Mouse (Mus musculus): ENCODE measurements at regions not wholly inside any gene's neighbourhood (a gene's known extent, or its start where the extent isn't known, plus 50 kb on each side); places are given as distances from the start of the nearest gene placed in this dataset.

GRCm38 (mm10) chr5:43125774-43126536 is 107.0 kb upstream of the Cpeb2 start:
- H3K4me2 ChIP-seq, result no peak overlapping the region
- no peaks in the 10 kb centered on the region for H3K9me3 ChIP-seq
- ATAC-seq (ENCODE audit: insufficient read depth, low FRiP score, low read depth), result no peak
- no peaks in the 10 kb centered on the region for H3K4me1 ChIP-seq
- 77% methylated on average over 3 of the region's 3 CpGs for WGBS
- H3K27ac ChIP-seq, result no peak overlapping the region
- H3K36me3 ChIP-seq, result no peaks in the 10 kb centered on the region
- H3K4me3 ChIP-seq (replicated peaks), result no peak overlapping the region
- H3K27me3 ChIP-seq (replicated peaks), result no peaks in the 10 kb centered on the region
- H3K9ac ChIP-seq, result no peak overlapping the region

- H3K9ac ChIP-seq, result no peak overlapping the region
- H3K27ac ChIP-seq, result no peak overlapping the region
- no peaks in the 10 kb centered on the region for H3K4me1 ChIP-seq
- no peak overlapping the region for H3K4me3 ChIP-seq (replicated peaks)
- no peaks in the 10 kb centered on the region for H3K9me3 ChIP-seq
- 77% methylated on average over 4 of the region's 4 CpGs for WGBS
- H3K4me2 ChIP-seq, result no peak overlapping the region
- H3K27me3 ChIP-seq (replicated peaks), result no peaks in the 10 kb centered on the region
- no peak for ATAC-seq (ENCODE audit: insufficient read depth, low FRiP score, low read depth)
- H3K36me3 ChIP-seq, result no peaks in the 10 kb centered on the region
Measured at GRCm38 (mm10) chr5:43130377-43130776, 102.6 kb upstream of the Cpeb2 start.

GRCm38 (mm10) chr5:43130901-43131557 is 101.9 kb upstream of the Cpeb2 start:
- Histone ChIP-seq H3K9ac (no peak overlapping the region), H3K27me3 (replicated peaks) (no peaks in the 10 kb centered on the region), H3K4me2 (no peak overlapping the region), H3K4me1 (no peaks in the 10 kb centered on the region), H3K4me3 (replicated peaks) (no peak overlapping the region), H3K36me3 (no peaks in the 10 kb centered on the region), H3K27ac (no peak overlapping the region), H3K9me3 (no peaks in the 10 kb centered on the region)
- no peak for ATAC-seq (ENCODE audit: insufficient read depth, low FRiP score, low read depth)
- WGBS, result 84% methylated on average over 5 of the region's 5 CpGs

GRCm38 (mm10) chr5:43133672-43134071 is 99.3 kb upstream of the Cpeb2 start:
- Histone ChIP-seq H3K4me3 (replicated peaks) (no peak overlapping the region), H3K4me1 (no peaks in the 10 kb centered on the region), H3K9me3 (no peaks in the 10 kb centered on the region), H3K4me2 (no peak overlapping the region), H3K36me3 (no peaks in the 10 kb centered on the region), H3K27me3 (replicated peaks) (no peaks in the 10 kb centered on the region), H3K9ac (no peak overlapping the region), H3K27ac (no peak overlapping the region)
- ATAC-seq (ENCODE audit: insufficient read depth, low FRiP score, low read depth), result no peak
- 75% methylated on average over 3 of the region's 3 CpGs for WGBS

- no peak overlapping the region for H3K27ac ChIP-seq
- ATAC-seq (ENCODE audit: insufficient read depth, low FRiP score, low read depth), result no peak
- H3K4me2 ChIP-seq, result no peak overlapping the region
- H3K9me3 ChIP-seq, result no peaks in the 10 kb centered on the region
- WGBS, result 86% methylated on average over 4 of the region's 4 CpGs
- no peak overlapping the region for H3K9ac ChIP-seq
- H3K27me3 ChIP-seq (replicated peaks), result no peaks in the 10 kb centered on the region
- no peaks in the 10 kb centered on the region for H3K4me1 ChIP-seq
- no peaks in the 10 kb centered on the region for H3K36me3 ChIP-seq
- no peak overlapping the region for H3K4me3 ChIP-seq (replicated peaks)
Measured at GRCm38 (mm10) chr5:43136142-43136541, 96.8 kb upstream of the Cpeb2 start.

- H3K27me3 ChIP-seq (replicated peaks), result no peaks in the 10 kb centered on the region
- H3K4me2 ChIP-seq, result no peak overlapping the region
- H3K9ac ChIP-seq, result no peak overlapping the region
- ATAC-seq (ENCODE audit: insufficient read depth, low FRiP score, low read depth), result no peak
- no peaks in the 10 kb centered on the region for H3K9me3 ChIP-seq
- no peak overlapping the region for H3K27ac ChIP-seq
- 57% methylated on average over 5 of the region's 5 CpGs for WGBS
- H3K36me3 ChIP-seq, result no peaks in the 10 kb centered on the region
- no peak overlapping the region for H3K4me3 ChIP-seq (replicated peaks)
- no peaks in the 10 kb centered on the region for H3K4me1 ChIP-seq
Measured at GRCm38 (mm10) chr5:43137777-43138176, 95.2 kb upstream of the Cpeb2 start.

GRCm38 (mm10) chr5:43138931-43139486 is 94.0 kb upstream of the Cpeb2 start:
- WGBS, result 79% methylated on average over 4 of the region's 4 CpGs
- H3K27me3 ChIP-seq (replicated peaks), result no peaks in the 10 kb centered on the region
- H3K9ac ChIP-seq, result no peak overlapping the region

GRCm38 (mm10) chr5:43139813-43140212 is 93.2 kb upstream of the Cpeb2 start:
- no peaks in the 10 kb centered on the region for H3K9me3 ChIP-seq
- H3K27me3 ChIP-seq (replicated peaks), result no peaks in the 10 kb centered on the region
- H3K4me2 ChIP-seq, result no peak overlapping the region
- H3K4me3 ChIP-seq (replicated peaks), result no peak overlapping the region
- H3K4me1 ChIP-seq, result no peaks in the 10 kb centered on the region
- no peak for ATAC-seq (ENCODE audit: insufficient read depth, low FRiP score, low read depth)
- no peak overlapping the region for H3K27ac ChIP-seq
- 74% methylated on average over 1 of the region's 1 CpGs for WGBS
- no peaks in the 10 kb centered on the region for H3K36me3 ChIP-seq
- no peak overlapping the region for H3K9ac ChIP-seq

More at GRCm38 (mm10) chr5:43138931-43139486, 94.0 kb upstream of the Cpeb2 start:
- H3K27ac ChIP-seq, result no peak overlapping the region
- no peak overlapping the region for H3K4me3 ChIP-seq (replicated peaks)
- no peak overlapping the region for H3K4me2 ChIP-seq
- no peaks in the 10 kb centered on the region for H3K9me3 ChIP-seq
- no peak for ATAC-seq (ENCODE audit: insufficient read depth, low FRiP score, low read depth)
- no peaks in the 10 kb centered on the region for H3K36me3 ChIP-seq
- no peaks in the 10 kb centered on the region for H3K4me1 ChIP-seq

GRCm38 (mm10) chr5:43145939-43146338 is 87.0 kb upstream of the Cpeb2 start:
- no peak for ATAC-seq (ENCODE audit: insufficient read depth, low FRiP score, low read depth)
- Histone ChIP-seq H3K36me3 (no peaks in the 10 kb centered on the region), H3K9me3 (no peaks in the 10 kb centered on the region), H3K4me3 (replicated peaks) (no peak overlapping the region), H3K4me1 (0 out of 2 replicates have a peak, but pooled peaks cover 8% of the 10 kb centered on the region), H3K9ac (no peak overlapping the region), H3K27me3 (replicated peaks) (no peaks in the 10 kb centered on the region), H3K4me2 (no peak overlapping the region), H3K27ac (no peak overlapping the region)
- WGBS, result 78% methylated on average over 6 of the region's 6 CpGs

GRCm38 (mm10) chr5:43146928-43147327 is 86.0 kb upstream of the Cpeb2 start:
- Histone ChIP-seq H3K27ac (no peak overlapping the region), H3K9me3 (no peaks in the 10 kb centered on the region)

GRCm38 (mm10) chr5:43148486-43148885 is 84.5 kb upstream of the Cpeb2 start:
- no peaks in the 10 kb centered on the region for H3K9me3 ChIP-seq
- 44% methylated on average over 9 of the region's 9 CpGs for WGBS
- H3K9ac ChIP-seq, result no peak overlapping the region
- H3K4me1 ChIP-seq, result 0 out of 2 replicates have a peak, but pooled peaks cover 8% of the 10 kb centered on the region
- no peak overlapping the region for H3K4me2 ChIP-seq
- peak; percentile 70; the same call in 1 of the 2 replicates for ATAC-seq (ENCODE audit: insufficient read depth, low FRiP score, low read depth)
- no peak overlapping the region for H3K27ac ChIP-seq
- H3K36me3 ChIP-seq, result no peaks in the 10 kb centered on the region
- H3K27me3 ChIP-seq (replicated peaks), result no peaks in the 10 kb centered on the region
- no peak overlapping the region for H3K4me3 ChIP-seq (replicated peaks)

More at GRCm38 (mm10) chr5:43146928-43147327, 86.0 kb upstream of the Cpeb2 start:
- Histone ChIP-seq H3K9ac (no peak overlapping the region), H3K4me2 (no peak overlapping the region), H3K36me3 (no peaks in the 10 kb centered on the region), H3K4me1 (0 out of 2 replicates have a peak, but pooled peaks cover 8% of the 10 kb centered on the region), H3K27me3 (replicated peaks) (no peaks in the 10 kb centered on the region), H3K4me3 (replicated peaks) (no peak overlapping the region)
- no peak for ATAC-seq (ENCODE audit: insufficient read depth, low FRiP score, low read depth)
- 82% methylated on average over 2 of the region's 2 CpGs for WGBS

- no peaks in the 10 kb centered on the region for H3K27me3 ChIP-seq (replicated peaks)
- 0 out of 2 replicates have a peak, but pooled peaks cover 8% of the 10 kb centered on the region for H3K4me1 ChIP-seq
- H3K4me2 ChIP-seq, result no peak overlapping the region
- no peaks in the 10 kb centered on the region for H3K36me3 ChIP-seq
- no peak overlapping the region for H3K4me3 ChIP-seq (replicated peaks)
- no peaks in the 10 kb centered on the region for H3K9me3 ChIP-seq
- 39% methylated on average over 4 of the region's 4 CpGs for whole genome bisulfite sequencing
- H3K27ac ChIP-seq, result no peak overlapping the region
- no peak overlapping the region for H3K9ac ChIP-seq
- ATAC-seq (ENCODE audit: insufficient read depth, low FRiP score, low read depth), result no peak
Measured at GRCm38 (mm10) chr5:43149559-43149958, 83.4 kb upstream of the Cpeb2 start.

All from stomach, embryonic 15.5 days (tissue).